Mouse (Mus musculus): ENCODE results near the gene Gng12. TPM values are rescaled to one million over a fixed set of nuclear protein-coding genes. Genes with fewer than 3 reads are reported as not detected.

The Gng12 gene
- polyA plus RNA-seq, 1 experiment: 0.36 TPM

GRCm38 (mm10) chr6:66910493-66911435 is 14.6 kb downstream of the Gng12 start:
- Histone ChIP-seq H3K4me3 (replicated peaks) (no peak overlapping the region), H3K4me1 (ENCODE audit: control insufficient read depth) (peaks cover 5% of the 10 kb centered on the region), H3K27me3 (ENCODE audit: control insufficient read depth) (no peaks in the 10 kb centered on the region), H3K36me3 (ENCODE audit: control insufficient read depth) (no peaks in the 10 kb centered on the region), H3K9me3 (ENCODE audit: control insufficient read depth, low read length) (no peaks in the 10 kb centered on the region)
- TF ChIP-seq GATA1 (IDR thresholded peaks at IDR 0.05; ENCODE audit: low read length) (no peak), TAL1 (IDR thresholded peaks at IDR 0.05; ENCODE audit: low read length) (no peak)

GRCm38 (mm10) chr6:66913355-66913754 is 17.2 kb downstream of the Gng12 start:
- Histone ChIP-seq H3K36me3 (ENCODE audit: control insufficient read depth) (no peaks in the 10 kb centered on the region), H3K9me3 (ENCODE audit: control insufficient read depth, low read length) (no peaks in the 10 kb centered on the region), H3K27me3 (ENCODE audit: control insufficient read depth) (no peaks in the 10 kb centered on the region), H3K4me3 (replicated peaks) (no peak overlapping the region), H3K4me1 (ENCODE audit: control insufficient read depth) (no peaks in the 10 kb centered on the region; the same call in 1 of the 2 replicates)
- TF ChIP-seq TAL1 (IDR thresholded peaks at IDR 0.05; ENCODE audit: low read length) (no peak), GATA1 (IDR thresholded peaks at IDR 0.05; ENCODE audit: low read length) (no peak)

- TF ChIP-seq GATA1 (IDR thresholded peaks at IDR 0.05; ENCODE audit: low read length) (no peak), TAL1 (IDR thresholded peaks at IDR 0.05; ENCODE audit: low read length) (no peak)
- no peaks in the 10 kb centered on the region for H3K36me3 ChIP-seq (ENCODE audit: control insufficient read depth)
- no peaks in the 10 kb centered on the region; the same call in 1 of the 2 replicates for H3K4me1 ChIP-seq (ENCODE audit: control insufficient read depth)
- no peaks in the 10 kb centered on the region for H3K9me3 ChIP-seq (ENCODE audit: control insufficient read depth, low read length)
- no peaks in the 10 kb centered on the region for H3K27me3 ChIP-seq (ENCODE audit: control insufficient read depth)
- H3K4me3 ChIP-seq (replicated peaks): no peak overlapping the region
These were observed 19.4 kb downstream of the Gng12 start for GRCm38 (mm10) chr6:66915592-66915991.

GRCm38 (mm10) chr6:66917032-66917431 is 20.8 kb downstream of the Gng12 start:
- H3K27me3 ChIP-seq (ENCODE audit: control insufficient read depth): no peaks in the 10 kb centered on the region
- no peaks in the 10 kb centered on the region for H3K36me3 ChIP-seq (ENCODE audit: control insufficient read depth)
- no peaks in the 10 kb centered on the region for H3K4me1 ChIP-seq (ENCODE audit: control insufficient read depth)
- TF ChIP-seq TAL1 (IDR thresholded peaks at IDR 0.05; ENCODE audit: low read length) (no peak), GATA1 (IDR thresholded peaks at IDR 0.05; ENCODE audit: low read length) (no peak)
- no peak overlapping the region for H3K4me3 ChIP-seq (replicated peaks)
- H3K9me3 ChIP-seq (ENCODE audit: control insufficient read depth, low read length): no peaks in the 10 kb centered on the region

GRCm38 (mm10) chr6:66920786-66921185 is 24.6 kb downstream of the Gng12 start:
- no peaks in the 10 kb centered on the region for H3K36me3 ChIP-seq (ENCODE audit: control insufficient read depth)
- H3K4me1 ChIP-seq (ENCODE audit: control insufficient read depth): no peaks in the 10 kb centered on the region
- no peak for TF ChIP-seq TAL1 (IDR thresholded peaks at IDR 0.05; ENCODE audit: low read length)
- no peak for TF ChIP-seq GATA1 (IDR thresholded peaks at IDR 0.05; ENCODE audit: low read length)
- H3K9me3 ChIP-seq (ENCODE audit: control insufficient read depth, low read length): no peaks in the 10 kb centered on the region
- no peak overlapping the region for H3K4me3 ChIP-seq (replicated peaks)
- H3K27me3 ChIP-seq (ENCODE audit: control insufficient read depth): no peaks in the 10 kb centered on the region

GRCm38 (mm10) chr6:66921755-66922154 is 25.6 kb downstream of the Gng12 start:
- TF ChIP-seq TAL1 (IDR thresholded peaks at IDR 0.05; ENCODE audit: low read length) (no peak), GATA1 (IDR thresholded peaks at IDR 0.05; ENCODE audit: low read length) (no peak)
- Histone ChIP-seq H3K36me3 (ENCODE audit: control insufficient read depth) (no peaks in the 10 kb centered on the region), H3K9me3 (ENCODE audit: control insufficient read depth, low read length) (no peaks in the 10 kb centered on the region), H3K27me3 (ENCODE audit: control insufficient read depth) (no peaks in the 10 kb centered on the region), H3K4me3 (replicated peaks) (no peak overlapping the region), H3K4me1 (ENCODE audit: control insufficient read depth) (no peaks in the 10 kb centered on the region)

- Histone ChIP-seq H3K9me3 (ENCODE audit: control insufficient read depth, low read length) (no peaks in the 10 kb centered on the region), H3K4me1 (ENCODE audit: control insufficient read depth) (no peaks in the 10 kb centered on the region)
- TF ChIP-seq TAL1 (IDR thresholded peaks at IDR 0.05; ENCODE audit: low read length): no peak
- no peak for TF ChIP-seq GATA1 (IDR thresholded peaks at IDR 0.05; ENCODE audit: low read length)
These were observed 26.3 kb downstream of the Gng12 start for GRCm38 (mm10) chr6:66922501-66922900.

GRCm38 (mm10) chr6:66923851-66924250 is 27.7 kb downstream of the Gng12 start:
- Histone ChIP-seq H3K36me3 (ENCODE audit: control insufficient read depth) (no peaks in the 10 kb centered on the region), H3K4me3 (replicated peaks) (no peak overlapping the region), H3K4me1 (ENCODE audit: control insufficient read depth) (no peaks in the 10 kb centered on the region), H3K9me3 (ENCODE audit: control insufficient read depth, low read length) (no peaks in the 10 kb centered on the region), H3K27me3 (ENCODE audit: control insufficient read depth) (no peaks in the 10 kb centered on the region)
- no peak for TF ChIP-seq GATA1 (IDR thresholded peaks at IDR 0.05; ENCODE audit: low read length)
- no peak for TF ChIP-seq TAL1 (IDR thresholded peaks at IDR 0.05; ENCODE audit: low read length)

More at GRCm38 (mm10) chr6:66922501-66922900, 26.3 kb downstream of the Gng12 start:
- Histone ChIP-seq H3K27me3 (ENCODE audit: control insufficient read depth) (no peaks in the 10 kb centered on the region), H3K4me3 (replicated peaks) (no peak overlapping the region), H3K36me3 (ENCODE audit: control insufficient read depth) (no peaks in the 10 kb centered on the region)

GRCm38 (mm10) chr6:66924315-66924965 is 28.2 kb downstream of the Gng12 start:
- peaks cover 1% of the 10 kb centered on the region for H3K4me1 ChIP-seq (ENCODE audit: control insufficient read depth)
- TF ChIP-seq TAL1 (IDR thresholded peaks at IDR 0.05; ENCODE audit: low read length) (no peak), GATA1 (IDR thresholded peaks at IDR 0.05; ENCODE audit: low read length) (no peak)
- no peaks in the 10 kb centered on the region for H3K36me3 ChIP-seq (ENCODE audit: control insufficient read depth)
- H3K9me3 ChIP-seq (ENCODE audit: control insufficient read depth, low read length): no peaks in the 10 kb centered on the region
- H3K27me3 ChIP-seq (ENCODE audit: control insufficient read depth): no peaks in the 10 kb centered on the region
- no peak overlapping the region for H3K4me3 ChIP-seq (replicated peaks)

Data from erythroblast, embryonic 14.5 days (primary cell).